Mouse (Mus musculus): Measurements from ENCODE around the gene Utp15.

The Utp15 gene

DNA sequence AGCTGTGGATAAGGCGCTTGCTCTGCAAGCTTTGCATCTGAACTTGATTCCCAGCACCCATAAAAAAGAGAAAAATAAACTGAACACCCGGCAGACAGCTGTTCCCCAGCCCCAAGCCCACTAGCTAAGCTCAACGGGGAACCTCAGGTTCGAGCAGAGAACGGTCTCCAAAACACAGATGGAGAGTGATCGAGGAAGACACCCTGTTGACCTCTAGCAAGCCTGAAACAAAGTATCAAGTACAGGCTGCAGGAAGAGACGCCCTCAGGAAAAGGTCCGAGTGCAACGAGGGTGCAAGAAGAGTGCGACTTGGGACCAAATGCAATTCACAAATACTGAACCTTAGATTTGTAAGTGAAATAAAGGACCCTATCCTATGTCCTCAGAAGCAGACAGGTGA lies 13.2 kb downstream of the Utp15 start:
- no peak for DNase-seq (ENCODE audit: low read depth, low spot score)

GRCm38 (mm10) chr13:98245386-98245785 lies 17.5 kb downstream of the Utp15 start:
- DNase-seq (ENCODE audit: low read depth, low spot score), result no peak

DNA sequence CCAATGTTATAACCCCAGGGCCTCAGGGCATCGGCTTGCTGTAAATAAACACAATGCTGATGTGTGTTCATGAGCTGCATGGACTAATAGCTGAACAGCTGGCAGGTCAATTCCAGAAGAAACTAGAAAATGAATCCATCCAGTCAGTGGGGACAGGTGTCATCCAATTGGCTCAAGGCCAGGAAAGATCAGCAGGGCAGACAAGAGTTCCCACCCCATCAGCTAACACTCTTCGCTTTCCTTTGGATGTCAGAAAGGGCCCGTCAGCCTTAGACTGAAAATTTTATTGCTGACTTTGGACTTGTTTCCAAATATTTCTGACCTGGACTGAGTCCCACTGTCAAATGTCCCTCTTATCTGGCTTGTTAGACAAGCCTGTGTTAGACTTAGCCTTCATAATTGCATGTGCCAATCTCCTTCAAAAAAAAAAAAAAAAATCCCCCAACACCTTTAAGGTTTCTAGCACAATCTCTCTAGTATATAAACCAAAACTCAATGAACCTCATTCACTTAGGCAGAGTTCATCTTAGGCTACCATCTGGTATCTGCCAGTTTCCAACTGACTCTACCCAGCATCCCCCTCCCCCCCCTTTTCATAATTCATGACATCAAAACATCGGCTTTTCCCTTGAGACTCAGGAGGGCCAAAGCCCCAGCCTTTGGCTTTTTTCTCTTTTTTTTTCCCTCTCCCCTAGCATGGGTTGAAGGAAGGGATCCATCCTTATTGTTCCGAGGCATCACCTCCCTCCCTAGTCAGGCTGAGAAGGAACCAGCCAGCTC lies 18.1 kb downstream of the Utp15 start:
- no peak for DNase-seq (ENCODE audit: low read depth, low spot score)

- no peak for DNase-seq (ENCODE audit: low read depth, low spot score)
These were observed 21.1 kb downstream of the Utp15 start for GRCm38 (mm10) chr13:98241531-98242282.

DNA sequence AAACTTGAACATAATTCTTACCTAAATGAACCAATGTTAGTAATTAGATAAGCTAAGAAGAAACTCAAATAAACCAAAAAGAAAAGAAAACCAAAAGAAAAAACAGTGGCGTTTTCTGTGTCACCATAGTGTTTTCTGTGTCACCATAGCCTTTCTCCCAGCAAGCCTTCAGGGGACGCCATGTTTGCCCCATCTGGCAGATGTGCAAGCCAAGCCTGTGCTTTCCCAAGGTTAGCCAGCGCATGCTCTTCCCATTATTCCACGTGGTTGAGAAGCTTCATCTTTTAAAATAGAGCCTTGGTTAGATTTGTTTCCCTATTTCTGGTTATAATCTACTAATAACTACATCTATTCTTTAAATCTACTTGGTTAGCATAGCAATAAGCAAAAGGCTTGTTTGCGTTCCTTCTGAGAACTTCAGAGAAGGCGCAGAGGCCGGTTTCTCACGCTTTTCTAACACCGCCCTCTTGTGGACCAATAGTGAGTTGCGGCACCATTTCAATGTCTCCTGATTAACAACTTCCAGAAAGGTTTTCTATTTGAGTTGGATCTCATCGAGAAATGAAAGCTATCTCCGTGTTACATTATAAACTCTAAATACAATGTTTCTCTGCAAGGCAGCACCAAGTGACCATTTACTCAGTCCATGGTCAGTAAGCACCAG lies 22.7 kb downstream of the Utp15 start:
- DNase-seq (ENCODE audit: low read depth, low spot score), result peak; percentile 74

GRCm38 (mm10) chr13:98235451-98235850 lies 27.4 kb downstream of the Utp15 start:
- no peak for DNase-seq (ENCODE audit: low read depth, low spot score)

DNA sequence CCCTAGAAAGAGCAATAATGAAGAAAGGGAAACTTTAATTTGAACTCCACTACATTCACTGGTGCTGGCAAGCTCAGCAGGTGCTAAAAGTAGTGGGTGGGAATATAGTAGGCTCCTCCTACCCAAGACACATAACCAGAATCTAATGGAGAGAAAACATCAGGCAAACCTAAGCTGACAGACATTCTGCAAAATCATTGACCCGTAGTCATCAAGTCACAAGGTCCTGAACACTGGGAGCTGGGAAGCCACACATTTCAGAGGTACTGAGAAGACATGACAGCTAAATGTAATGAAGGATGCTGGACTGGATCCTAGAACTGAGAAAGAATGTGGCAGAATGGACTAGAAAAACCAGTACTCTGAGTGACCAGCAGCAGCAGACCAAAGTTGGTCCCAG lies 32.3 kb downstream of the Utp15 start:
- no peak for DNase-seq (ENCODE audit: low read depth, low spot score)

GRCm38 (mm10) chr13:98226225-98226624 lies 36.6 kb downstream of the Utp15 start:
- DNase-seq (ENCODE audit: low read depth, low spot score), result no peak

DNA sequence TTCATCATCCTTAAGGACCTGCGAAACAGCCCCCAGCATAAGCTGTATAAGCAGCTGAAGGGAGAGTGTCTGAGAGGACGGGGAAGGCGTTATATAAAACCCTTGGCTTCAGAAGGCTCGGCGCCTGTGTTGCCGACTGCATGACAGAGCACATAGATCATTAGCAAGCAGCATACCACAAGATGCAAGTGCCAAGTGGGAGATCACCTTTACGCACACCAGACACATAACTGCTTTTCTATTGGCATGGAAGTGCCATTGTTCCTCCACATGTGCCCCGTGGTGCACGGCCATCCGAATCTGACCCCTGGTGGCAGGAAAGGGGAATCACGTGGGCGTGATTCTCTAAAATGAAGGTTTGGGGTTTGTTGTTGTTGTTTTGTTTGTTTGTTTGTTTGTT lies 40.0 kb downstream of the Utp15 start:
- peak; percentile 49 for DNase-seq (ENCODE audit: low read depth, low spot score)

GRCm38 (mm10) chr13:98210137-98210536 lies 52.7 kb downstream of the Utp15 start:
- DNase-seq (ENCODE audit: low read depth, low spot score), result no peak

- peak; percentile 58 for DNase-seq (ENCODE audit: low read depth, low spot score)
These were observed 54.0 kb downstream of the Utp15 start for GRCm38 (mm10) chr13:98208842-98209241.

GRCm38 (mm10) chr13:98206546-98206870 lies 56.3 kb downstream of the Utp15 start:
- no peak for DNase-seq (ENCODE audit: low read depth, low spot score)

DNA sequence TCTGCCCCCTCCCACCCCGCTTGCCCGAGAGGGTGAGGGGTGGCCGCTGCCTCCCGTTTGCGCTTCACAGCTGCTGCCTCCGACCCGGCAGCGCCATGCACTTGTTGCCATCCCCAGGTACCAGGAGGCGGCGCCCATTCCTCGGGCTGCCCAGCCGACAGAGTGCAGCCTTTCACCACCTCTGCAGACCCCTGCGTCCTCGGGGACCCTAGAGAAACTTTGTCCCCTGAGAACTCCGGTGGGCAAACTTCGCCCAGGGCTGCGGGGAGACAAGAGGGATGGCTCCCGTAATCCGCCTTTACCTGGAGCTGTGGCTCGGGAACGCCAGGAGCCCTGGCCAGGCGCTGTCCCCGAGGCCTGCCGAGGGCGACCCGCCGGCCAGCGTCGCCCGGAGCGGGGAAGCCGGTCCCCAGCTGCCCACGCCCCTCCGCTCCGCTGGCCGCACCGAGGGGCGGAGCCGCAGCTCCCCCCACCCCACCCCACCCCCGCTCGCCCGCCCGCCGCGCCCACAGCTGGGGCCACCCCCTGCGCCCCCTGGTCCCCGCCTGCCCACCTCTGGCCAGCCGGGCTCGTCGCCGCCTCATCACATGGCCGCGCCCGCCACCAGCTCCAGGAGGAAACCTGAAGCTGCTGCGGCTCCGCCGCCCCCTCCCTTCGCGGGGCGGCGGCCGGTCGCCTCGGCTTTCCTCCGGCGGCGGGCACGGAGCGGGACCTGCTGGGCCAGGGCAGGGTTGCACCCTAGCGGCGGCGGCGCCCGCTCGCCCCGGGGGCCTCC lies 56.9 kb downstream of the Utp15 start, which contains the start of gene Arhgef28:
Gene Arhgef28 (minus strand): TSS at position 669 of the 775 bp plus-strand sequence.
- peak; percentile 63 for DNase-seq (ENCODE audit: low read depth, low spot score)

- peak; percentile 34 for DNase-seq (ENCODE audit: low read depth, low spot score)
These were observed 57.7 kb downstream of the Utp15 start for GRCm38 (mm10) chr13:98205111-98205510.

GRCm38 (mm10) chr13:98204371-98204770 lies 58.5 kb downstream of the Utp15 start:
- no peak for DNase-seq (ENCODE audit: low read depth, low spot score)

GRCm38 (mm10) chr13:98201436-98201835 lies 61.4 kb downstream of the Utp15 start:
- no peak for DNase-seq (ENCODE audit: low read depth, low spot score)
